Mouse (Mus musculus) embryonic facial prominence, embryonic 14.5 days (tissue): ENCODE data around the gene Grb10. TPM values are rescaled to one million over a fixed set of nuclear protein-coding genes. Genes with fewer than 3 reads are reported as not detected.
A peak's percentile ranks its signal among the peaks of the same experiment; 100 is the strongest.

ENCODE experiments used
- ATAC-seq: fragments of 200-750 bp; cut with Nextera tagmentation; 2 replicates; pipeline ENCODE4 v1.8.0; 2017; ENCODE audit warnings: low read depth, moderate number of reproducible peaks, moderate TSS enrichment
- DNase-seq: peaks from one replicate; pipeline ENCODE4 v3.0.0-alpha.2; 2015; ENCODE audit warnings: low spot score
- H3K27ac ChIP-seq: fragments of 300-500 bp; sonication (generic); replicated peaks from 2 replicates; pipeline ENCODE4 v1.5.1; 2014; ENCODE audit warnings: low read depth, mild to moderate bottlenecking, low read length, moderate library complexity
- H3K27me3 ChIP-seq: fragments of 300-500 bp; sonication (generic); replicated peaks from 2 replicates; pipeline ENCODE4 v1.6.1; 2014; ENCODE audit warnings: low read length; ENCODE audit not compliant: control insufficient read depth, insufficient read depth
- H3K36me3 ChIP-seq: fragments of 300-500 bp; sonication (generic); 2 replicates; pipeline ENCODE4 v1.6.1; 2014; ENCODE audit warnings: low read length, mixed read lengths; ENCODE audit not compliant: control insufficient read depth, insufficient read depth
- H3K4me1 ChIP-seq: fragments of 300-500 bp; sonication (generic); 2 replicates; pipeline ENCODE4 v1.6.1; 2014; ENCODE audit warnings: antibody characterized with exemption, low read length; ENCODE audit not compliant: control insufficient read depth, insufficient read depth
- H3K4me2 ChIP-seq: fragments of 300-500 bp; sonication (generic); 2 replicates; pipeline ENCODE4 v1.6.1; 2014; ENCODE audit warnings: low read depth, mild to moderate bottlenecking, low read length, moderate library complexity, mixed read lengths
- H3K4me3 ChIP-seq: fragments of 300-500 bp; sonication (generic); 2 replicates; pipeline ENCODE4 v1.5.1; 2014; ENCODE audit warnings: low read depth, mild to moderate bottlenecking, low read length
- H3K9ac ChIP-seq: fragments of 300-500 bp; sonication (generic); 2 replicates; pipeline ENCODE4 v1.6.1; 2014; ENCODE audit warnings: low read depth, mild to moderate bottlenecking, low read length, moderate library complexity, mixed read lengths
- H3K9me3 ChIP-seq: fragments of 300-500 bp; sonication (generic); 2 replicates; pipeline ENCODE4 v1.6.1; 2016; ENCODE audit warnings: low read length; ENCODE audit not compliant: control insufficient read depth
- WGBS: fragments of 180-500 bp; shearing (Covaris S2); extraction: QIAGEN DNeasy Blood & Tissue Kit; methylation state at CpG from one replicate; pipeline ENCODE4 v1.1.7; 2014; 5-methylcytosine and 5-hydroxymethylcytosine counted together
- polyA plus RNA-seq: library from polyadenylated mRNA; unstranded; fragments of >200 nt; fragmentation: Nextera tagmentation; extraction: Ambion mirVana; gene quantifications from 2 replicates; pipeline ENCODE4 v1.2.1, GENCODE M21; 2014

Grb10 gene
- polyA plus RNA-seq, 1 experiment from 2014 or later = 250 TPM

DNA sequence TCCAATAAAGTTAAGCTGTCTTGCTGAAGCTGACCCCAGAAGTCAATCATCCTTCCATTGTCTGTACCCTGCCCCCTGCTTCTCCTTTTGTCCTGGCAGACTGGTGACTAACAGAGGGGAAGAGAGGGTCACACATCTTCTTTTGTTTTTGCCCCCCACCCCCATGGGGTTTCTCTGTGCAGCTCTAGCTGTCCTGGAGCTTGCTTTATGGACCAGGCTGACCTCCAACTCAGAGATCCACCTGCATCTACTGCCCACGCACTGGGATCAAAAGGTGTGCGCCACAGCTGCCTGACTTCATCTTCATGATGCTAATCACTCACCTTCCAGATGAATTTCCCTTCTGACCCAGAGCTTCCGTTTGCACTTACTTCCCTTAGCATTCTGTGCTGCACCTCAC is 114.6 kb downstream of the Grb10 start:
- Histone ChIP-seq H3K9ac (no peak overlapping the region), H3K4me2 (no peak overlapping the region), H3K9me3 (no peaks in the 10 kb centered on the region), H3K27ac (no peak overlapping the region), H3K4me1 (no peaks in the 10 kb centered on the region), H3K27me3 (no peaks in the 10 kb centered on the region), H3K36me3 (no peaks in the 10 kb centered on the region), H3K4me3 (no peak overlapping the region)
- no peak for DNase-seq
- WGBS = 59% methylated on average over 3 of the region's 3 CpGs
- ATAC-seq = no peak

DNA sequence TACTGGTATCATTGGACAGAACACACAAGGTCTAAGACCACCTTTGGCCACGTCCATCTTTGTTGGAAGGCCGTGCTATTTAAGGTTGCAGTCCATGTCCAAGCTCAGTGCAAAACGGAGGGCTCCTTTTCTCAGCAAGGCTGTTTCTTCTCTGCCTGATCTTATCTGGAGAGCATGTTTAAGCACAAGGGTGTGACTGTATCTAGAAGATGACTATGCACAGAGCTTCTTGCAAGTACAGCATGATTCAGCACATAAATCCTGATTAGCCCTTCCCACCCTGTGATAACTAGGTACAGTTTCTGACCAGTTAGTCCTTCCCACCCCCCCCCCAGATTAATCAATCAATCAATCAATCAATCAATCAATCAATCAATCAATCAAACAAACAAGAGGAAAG is 115.1 kb downstream of the Grb10 start:
- no peaks in the 10 kb centered on the region for H3K36me3 ChIP-seq
- WGBS = 85% methylated on average over 3 of the region's 3 CpGs
- no peak for ATAC-seq

DNA sequence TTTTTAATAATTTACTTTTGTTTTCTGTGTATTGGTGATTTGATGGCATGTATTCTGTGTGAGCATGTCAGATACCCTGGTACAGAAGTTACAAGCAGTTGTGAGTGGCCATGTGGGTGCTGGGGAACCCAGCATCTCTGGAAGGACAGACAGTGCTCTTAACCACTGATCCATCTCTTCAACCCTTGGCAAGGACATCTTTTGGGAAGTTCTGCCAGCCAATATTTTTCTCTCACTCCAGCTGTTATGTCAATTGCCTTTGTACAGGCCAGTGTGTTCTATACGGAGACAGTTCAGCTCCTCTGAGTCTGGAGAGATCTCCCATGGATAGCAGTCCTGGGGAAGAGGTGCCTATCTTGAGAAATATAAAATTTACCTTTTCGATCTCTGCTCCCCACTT is 116.4 kb downstream of the Grb10 start:
- Histone ChIP-seq H3K4me1 (no peaks in the 10 kb centered on the region), H3K9me3 (no peaks in the 10 kb centered on the region), H3K27ac (no peak overlapping the region), H3K36me3 (no peaks in the 10 kb centered on the region), H3K4me2 (no peak overlapping the region), H3K4me3 (no peak overlapping the region), H3K27me3 (no peaks in the 10 kb centered on the region), H3K9ac (no peak overlapping the region)
- ATAC-seq = no peak
- WGBS = 90% methylated on average over 2 of the region's 2 CpGs
- no peak for DNase-seq

More for the DNA sequence above, 115.1 kb downstream of the Grb10 start:
- no peaks in the 10 kb centered on the region for H3K4me1 ChIP-seq
- H3K4me3 ChIP-seq = no peak overlapping the region
- DNase-seq = no peak
- no peaks in the 10 kb centered on the region for H3K9me3 ChIP-seq
- H3K27ac ChIP-seq = no peak overlapping the region
- no peak overlapping the region for H3K4me2 ChIP-seq
- no peaks in the 10 kb centered on the region for H3K27me3 ChIP-seq
- no peak overlapping the region for H3K9ac ChIP-seq

DNA sequence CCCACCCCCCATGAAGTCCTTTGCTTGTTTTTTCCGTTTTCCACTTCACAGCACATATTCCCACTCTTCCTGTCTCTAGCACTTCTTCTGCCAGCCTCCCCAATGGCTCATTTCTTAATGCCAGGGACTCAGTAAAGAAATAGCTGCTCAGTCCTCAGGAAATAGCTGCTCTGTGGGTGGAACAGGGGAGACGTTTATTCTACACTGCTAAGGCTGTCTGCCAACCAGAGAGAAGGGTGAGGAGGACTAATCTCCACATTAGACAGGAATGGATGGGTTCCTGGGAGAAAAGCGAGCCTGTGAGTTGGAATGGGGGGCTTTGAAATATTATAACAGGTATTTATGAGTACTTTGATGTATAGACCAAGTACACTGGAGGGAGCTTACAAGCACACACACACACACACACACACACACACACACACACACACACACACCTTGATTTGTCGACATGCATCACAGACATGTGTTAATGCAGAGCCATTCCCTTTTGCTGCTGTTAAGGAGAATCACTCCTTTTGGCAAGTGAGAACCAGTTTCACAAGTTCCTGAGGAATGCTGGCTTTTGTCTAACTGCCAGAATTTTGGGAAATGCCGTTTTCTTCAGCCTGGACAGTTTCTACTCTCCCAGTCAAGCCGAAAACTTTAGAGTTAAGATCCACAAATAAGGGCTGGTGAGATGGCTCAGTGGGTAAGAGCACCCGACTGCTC is 130.6 kb downstream of the Grb10 start:
- Histone ChIP-seq H3K9ac (no peak overlapping the region), H3K27ac (peak overlapping the region; percentile 61), H3K4me3 (no peak overlapping the region), H3K4me2 (no peak overlapping the region), H3K4me1 (no peaks in the 10 kb centered on the region), H3K27me3 (no peaks in the 10 kb centered on the region), H3K36me3 (no peaks in the 10 kb centered on the region), H3K9me3 (peaks cover 6% of the 10 kb centered on the region; the same call in 1 of the 2 replicates)
- peak; percentile 88 for ATAC-seq
- 42% methylated on average over 7 of the region's 7 CpGs for WGBS
- DNase-seq = peak; percentile 87

DNA sequence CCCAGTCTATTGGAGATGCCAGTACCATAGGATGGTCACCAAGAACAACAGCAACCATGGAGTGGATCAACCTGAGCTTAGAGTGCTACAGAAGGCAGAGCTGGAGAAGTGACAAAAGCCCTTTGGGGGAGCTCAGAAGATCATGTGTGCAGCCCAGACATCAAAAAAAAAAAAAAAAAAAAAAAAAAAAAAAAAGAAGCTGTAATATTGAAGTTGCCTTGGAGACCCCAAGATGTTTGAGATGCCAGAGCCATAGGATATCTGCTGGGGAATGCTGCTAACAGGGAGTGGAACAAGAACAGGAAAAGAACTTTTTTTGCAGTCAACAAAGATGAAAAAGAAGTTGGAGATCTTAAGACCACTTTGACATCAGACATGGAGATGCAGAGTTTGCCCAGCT is 133.0 kb downstream of the Grb10 start:
- DNase-seq = no peak
- no peak overlapping the region for H3K9ac ChIP-seq

DNA sequence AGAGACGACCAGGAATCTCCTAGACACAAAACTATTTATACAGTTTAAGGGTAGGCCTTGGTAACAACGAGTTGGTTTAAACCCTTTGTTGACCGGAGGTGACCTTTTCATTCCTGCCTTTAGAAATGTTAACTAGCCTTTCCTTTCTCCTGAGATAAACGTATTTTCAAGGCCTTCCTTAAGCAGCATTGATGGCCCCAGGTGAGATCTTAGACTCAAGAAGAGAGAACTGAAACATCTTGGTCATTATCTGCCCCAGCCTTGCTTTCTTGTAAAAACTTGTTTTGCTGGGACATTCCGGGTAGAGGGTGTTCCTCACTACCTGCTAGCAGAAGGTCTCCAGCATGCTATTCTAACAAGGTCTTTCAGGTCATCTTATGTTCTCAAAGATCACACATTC is 133.5 kb downstream of the Grb10 start:
- DNase-seq (no peak), ATAC-seq (no peak)
- H3K4me2 ChIP-seq = no peak overlapping the region
- 69% methylated on average over 5 of the region's 5 CpGs for WGBS
- H3K36me3 ChIP-seq = no peaks in the 10 kb centered on the region
- H3K4me1 ChIP-seq = no peaks in the 10 kb centered on the region
- H3K9ac ChIP-seq = no peak overlapping the region
- no peak overlapping the region for H3K27ac ChIP-seq
- peaks cover 6% of the 10 kb centered on the region; the same call in 1 of the 2 replicates for H3K9me3 ChIP-seq
- H3K4me3 ChIP-seq = no peak overlapping the region
- no peaks in the 10 kb centered on the region for H3K27me3 ChIP-seq

More for the DNA sequence above, 133.0 kb downstream of the Grb10 start:
- peaks cover 6% of the 10 kb centered on the region; the same call in 1 of the 2 replicates for H3K9me3 ChIP-seq
- H3K36me3 ChIP-seq = no peaks in the 10 kb centered on the region
- H3K4me3 ChIP-seq = no peak overlapping the region
- ATAC-seq = no peak
- no peaks in the 10 kb centered on the region for H3K4me1 ChIP-seq
- H3K27ac ChIP-seq = no peak overlapping the region
- no peak overlapping the region for H3K4me2 ChIP-seq
- no peaks in the 10 kb centered on the region for H3K27me3 ChIP-seq

DNA sequence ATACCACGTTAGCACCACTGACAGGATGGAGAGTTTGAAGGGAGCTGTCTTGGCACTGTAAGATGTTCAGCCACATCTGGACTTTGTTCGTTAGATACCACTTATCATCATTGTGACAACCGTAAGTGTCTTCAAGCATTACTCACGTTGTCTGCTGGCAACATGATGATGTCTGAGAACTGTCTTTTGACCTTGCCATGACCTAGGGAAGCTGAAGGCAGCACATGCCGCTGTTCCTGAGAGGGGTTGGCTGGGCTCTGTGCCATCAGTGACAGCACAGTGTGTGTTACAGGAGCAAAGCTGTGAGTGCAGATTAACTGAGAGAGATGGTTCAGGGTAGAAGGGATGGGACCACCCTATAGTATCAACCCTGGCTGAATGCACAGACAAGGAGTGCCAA is 137.0 kb downstream of the Grb10 start:
- DNase-seq = peak; percentile 45
- no peak; the same call in 1 of the 2 replicates for ATAC-seq
- no peaks in the 10 kb centered on the region for H3K27me3 ChIP-seq
- H3K36me3 ChIP-seq = no peaks in the 10 kb centered on the region
- H3K4me2 ChIP-seq = no peak overlapping the region
- H3K4me1 ChIP-seq = no peaks in the 10 kb centered on the region
- 53% methylated on average over 5 of the region's 5 CpGs for WGBS
- H3K9me3 ChIP-seq = no peaks in the 10 kb centered on the region
- H3K27ac ChIP-seq = no peak overlapping the region
- H3K4me3 ChIP-seq = no peak overlapping the region
- H3K9ac ChIP-seq = no peak overlapping the region

DNA sequence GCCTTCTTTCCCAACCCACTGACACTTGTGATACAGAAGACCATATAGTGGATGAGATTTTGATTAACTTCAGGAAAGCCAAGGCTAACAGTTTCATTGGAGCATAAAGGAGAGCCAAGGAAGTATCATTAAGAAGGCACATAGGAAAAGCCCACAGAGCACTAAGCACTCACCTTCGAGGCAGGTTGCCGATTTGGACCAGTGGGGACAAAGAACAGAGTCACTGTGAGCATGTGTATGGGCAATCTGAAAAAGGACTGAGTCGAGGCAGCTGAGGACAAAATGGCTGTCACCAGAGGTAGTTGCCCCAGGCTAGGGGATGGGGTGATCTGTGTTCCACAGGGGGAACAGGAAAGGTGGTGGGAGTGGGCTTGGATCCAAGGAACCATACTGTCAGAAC is 140.0 kb downstream of the Grb10 start:
- WGBS = 87% methylated on average over 3 of the region's 3 CpGs
- Histone ChIP-seq H3K9me3 (no peaks in the 10 kb centered on the region), H3K27ac (no peak overlapping the region), H3K9ac (no peak overlapping the region), H3K4me1 (no peaks in the 10 kb centered on the region), H3K36me3 (no peaks in the 10 kb centered on the region), H3K4me3 (no peak overlapping the region), H3K4me2 (no peak overlapping the region), H3K27me3 (no peaks in the 10 kb centered on the region)
- DNase-seq (no peak), ATAC-seq (no peak)

DNA sequence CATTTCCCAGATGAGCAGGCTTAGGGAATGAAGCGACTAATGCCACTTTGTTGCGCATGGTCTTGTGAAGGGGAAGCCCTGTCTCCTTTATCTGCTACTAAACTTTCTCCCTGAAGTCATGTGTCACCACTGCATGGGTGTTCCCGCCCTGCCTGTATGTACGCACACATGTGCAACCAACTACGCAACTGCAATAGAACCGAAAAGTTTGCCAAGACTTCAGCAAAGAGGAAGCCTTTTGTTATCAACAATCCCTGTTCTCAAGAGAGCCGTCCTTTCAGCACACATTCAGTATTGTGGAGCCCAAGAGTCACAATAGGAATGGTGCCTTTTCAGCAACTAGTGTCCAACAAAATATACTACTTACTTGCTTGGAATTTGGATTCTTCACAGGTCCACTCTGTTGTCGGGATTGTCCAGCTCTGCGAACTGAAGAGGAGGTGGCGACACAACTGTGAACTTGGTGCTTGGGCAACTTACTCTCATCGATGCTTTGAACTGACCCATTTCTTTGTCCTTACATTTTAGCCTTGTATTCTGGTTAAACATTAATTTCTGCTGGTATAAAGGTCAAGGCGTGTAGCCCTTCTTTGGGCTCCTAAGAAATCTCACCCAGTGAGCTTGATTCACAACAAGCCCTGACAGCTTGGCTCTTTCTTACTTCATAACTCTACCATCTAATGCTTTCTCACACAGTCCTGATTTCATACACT is 140.7 kb downstream of the Grb10 start, which contains the start of gene Ddc:
Gene Ddc (minus strand): TSS at position 500 of the 713 bp plus-strand sequence.
- Histone ChIP-seq H3K9me3 (no peaks in the 10 kb centered on the region), H3K36me3 (no peaks in the 10 kb centered on the region), H3K27ac (no peak within 1 kb of the TSS), H3K4me1 (no peaks in the 10 kb centered on the region), H3K4me2 (no peak within 1 kb of the TSS), H3K4me3 (no peak within 1 kb of the TSS), H3K27me3 (no peaks in the 10 kb centered on the region), H3K9ac (no peak within 1 kb of the TSS)
- DNase-seq (no peak), ATAC-seq (no peak)
- WGBS = 86% methylated on average over 12 of the region's 12 CpGs
